Mouse (Mus musculus): ENCODE measurements around the gene Prpsap1. TPM values are rescaled to one million over a fixed set of nuclear protein-coding genes. Genes with fewer than 3 reads are reported as not detected.
"Not testable (repeated sequence)": the region's sequence is repeated elsewhere in the genome, so short reads cannot be mapped to it uniquely, and the experiment has no call there.

Gene Prpsap1
- polyA plus RNA-seq, 1 experiment from 2014 or later, result 198 TPM

- H3K36me3 ChIP-seq (ENCODE audit: control insufficient read depth, insufficient read depth, low read length), result peaks cover 29% of the 10 kb centered on the region
- not testable (repeated sequence) for ATAC-seq; H3K4me2 ChIP-seq (ENCODE audit: low read length); H3K9ac ChIP-seq (ENCODE audit: low read depth, low read length); H3K9me3 ChIP-seq (replicated peaks; ENCODE audit: control insufficient read depth, low read length, poor library complexity, severe bottlenecking); H3K27ac ChIP-seq (ENCODE audit: low read length); H3K27me3 ChIP-seq (ENCODE audit: control insufficient read depth, insufficient read depth, low read depth, low read length); H3K4me3 ChIP-seq (ENCODE audit: low read depth, low read length); H3K4me1 ChIP-seq (ENCODE audit: control insufficient read depth, insufficient read depth, low read length)
- 82% methylated on average over 3 of the region's 3 CpGs for WGBS
Measured at GRCm38 (mm10) chr11:116468338-116468737, 25.7 kb downstream of the Prpsap1 start.

- Histone ChIP-seq H3K4me1 (ENCODE audit: control insufficient read depth, insufficient read depth, low read length) (no peaks in the 10 kb centered on the region), H3K9me3 (replicated peaks; ENCODE audit: control insufficient read depth, low read length, poor library complexity, severe bottlenecking) (no peaks in the 10 kb centered on the region), H3K4me3 (ENCODE audit: low read depth, low read length) (no peak within 1 kb of the TSS), H3K27me3 (ENCODE audit: control insufficient read depth, insufficient read depth, low read depth, low read length) (no peaks in the 10 kb centered on the region), H3K36me3 (ENCODE audit: control insufficient read depth, insufficient read depth, low read length) (peaks cover 13% of the 10 kb centered on the region), H3K4me2 (ENCODE audit: low read length) (no peak within 1 kb of the TSS), H3K9ac (ENCODE audit: low read depth, low read length) (no peak within 1 kb of the TSS), H3K27ac (ENCODE audit: low read length) (no peak within 1 kb of the TSS)
- no peak for ATAC-seq
- WGBS, result 70% methylated on average over 20 of the region's 20 CpGs
Measured at GRCm38 (mm10) chr11:116466141-116466540, 27.9 kb downstream of the Prpsap1 start, which contains the start of gene Qrich2. Gene Qrich2 (minus strand): TSS chr11:116466241.

GRCm38 (mm10) chr11:116463833-116464232, 30.2 kb downstream of the Prpsap1 start:
- Histone ChIP-seq H3K27me3 (ENCODE audit: control insufficient read depth, insufficient read depth, low read depth, low read length) (no peaks in the 10 kb centered on the region), H3K9me3 (replicated peaks; ENCODE audit: control insufficient read depth, low read length, poor library complexity, severe bottlenecking) (no peaks in the 10 kb centered on the region), H3K9ac (ENCODE audit: low read depth, low read length) (no peak overlapping the region), H3K4me3 (ENCODE audit: low read depth, low read length) (no peak overlapping the region), H3K27ac (ENCODE audit: low read length) (no peak overlapping the region), H3K4me2 (ENCODE audit: low read length) (no peak overlapping the region), H3K36me3 (ENCODE audit: control insufficient read depth, insufficient read depth, low read length) (no peaks in the 10 kb centered on the region), H3K4me1 (ENCODE audit: control insufficient read depth, insufficient read depth, low read length) (no peaks in the 10 kb centered on the region)
- 9% methylated on average over 2 of the region's 2 CpGs for WGBS
- no peak for ATAC-seq

GRCm38 (mm10) chr11:116463338-116463737, 30.7 kb downstream of the Prpsap1 start:
- no peak overlapping the region for H3K9ac ChIP-seq (ENCODE audit: low read depth, low read length)
- no peaks in the 10 kb centered on the region for H3K36me3 ChIP-seq (ENCODE audit: control insufficient read depth, insufficient read depth, low read length)
- no peaks in the 10 kb centered on the region for H3K27me3 ChIP-seq (ENCODE audit: control insufficient read depth, insufficient read depth, low read depth, low read length)
- no peak for ATAC-seq
- H3K4me2 ChIP-seq (ENCODE audit: low read length), result no peak overlapping the region
- no peaks in the 10 kb centered on the region for H3K9me3 ChIP-seq (replicated peaks; ENCODE audit: control insufficient read depth, low read length, poor library complexity, severe bottlenecking)
- 58% methylated on average over 5 of the region's 5 CpGs for WGBS
- H3K4me3 ChIP-seq (ENCODE audit: low read depth, low read length), result no peak overlapping the region
- no peaks in the 10 kb centered on the region for H3K4me1 ChIP-seq (ENCODE audit: control insufficient read depth, insufficient read depth, low read length)
- no peak overlapping the region for H3K27ac ChIP-seq (ENCODE audit: low read length)

- Histone ChIP-seq H3K4me1 (ENCODE audit: control insufficient read depth, insufficient read depth, low read length) (no peaks in the 10 kb centered on the region), H3K9ac (ENCODE audit: low read depth, low read length) (no peak overlapping the region), H3K4me2 (ENCODE audit: low read length) (no peak overlapping the region), H3K27me3 (ENCODE audit: control insufficient read depth, insufficient read depth, low read depth, low read length) (no peaks in the 10 kb centered on the region), H3K36me3 (ENCODE audit: control insufficient read depth, insufficient read depth, low read length) (no peaks in the 10 kb centered on the region), H3K4me3 (ENCODE audit: low read depth, low read length) (no peak overlapping the region), H3K27ac (ENCODE audit: low read length) (no peak overlapping the region), H3K9me3 (replicated peaks; ENCODE audit: control insufficient read depth, low read length, poor library complexity, severe bottlenecking) (no peaks in the 10 kb centered on the region)
- no peak for ATAC-seq
- 54% methylated on average over 4 of the region's 4 CpGs for WGBS
Measured at GRCm38 (mm10) chr11:116459786-116460185, 34.2 kb downstream of the Prpsap1 start.

- Histone ChIP-seq H3K4me3 (ENCODE audit: low read depth, low read length) (no peak overlapping the region), H3K27ac (ENCODE audit: low read length) (no peak overlapping the region), H3K9me3 (replicated peaks; ENCODE audit: control insufficient read depth, low read length, poor library complexity, severe bottlenecking) (no peaks in the 10 kb centered on the region), H3K9ac (ENCODE audit: low read depth, low read length) (no peak overlapping the region), H3K36me3 (ENCODE audit: control insufficient read depth, insufficient read depth, low read length) (no peaks in the 10 kb centered on the region), H3K4me1 (ENCODE audit: control insufficient read depth, insufficient read depth, low read length) (no peaks in the 10 kb centered on the region), H3K27me3 (ENCODE audit: control insufficient read depth, insufficient read depth, low read depth, low read length) (no peaks in the 10 kb centered on the region), H3K4me2 (ENCODE audit: low read length) (no peak overlapping the region)
- ATAC-seq, result no peak
- WGBS, result 85% methylated on average over 8 of the region's 8 CpGs
Measured at GRCm38 (mm10) chr11:116456234-116456633, 37.8 kb downstream of the Prpsap1 start.

- Histone ChIP-seq H3K4me3 (ENCODE audit: low read depth, low read length) (no peak overlapping the region), H3K9ac (ENCODE audit: low read depth, low read length) (no peak overlapping the region), H3K4me1 (ENCODE audit: control insufficient read depth, insufficient read depth, low read length) (no peaks in the 10 kb centered on the region), H3K36me3 (ENCODE audit: control insufficient read depth, insufficient read depth, low read length) (no peaks in the 10 kb centered on the region), H3K27me3 (ENCODE audit: control insufficient read depth, insufficient read depth, low read depth, low read length) (no peaks in the 10 kb centered on the region), H3K4me2 (ENCODE audit: low read length) (no peak overlapping the region), H3K27ac (ENCODE audit: low read length) (no peak overlapping the region), H3K9me3 (replicated peaks; ENCODE audit: control insufficient read depth, low read length, poor library complexity, severe bottlenecking) (peaks cover 3% of the 10 kb centered on the region)
- WGBS, result 93% methylated on average over 10 of the region's 10 CpGs
- no peak for ATAC-seq
Measured at GRCm38 (mm10) chr11:116453889-116454288, 40.1 kb downstream of the Prpsap1 start.

- no peak for ATAC-seq
- H3K9me3 ChIP-seq (replicated peaks; ENCODE audit: control insufficient read depth, low read length, poor library complexity, severe bottlenecking), result peaks cover 3% of the 10 kb centered on the region
- no peak overlapping the region for H3K4me3 ChIP-seq (ENCODE audit: low read depth, low read length)
- no peak overlapping the region for H3K4me2 ChIP-seq (ENCODE audit: low read length)
- 0 out of 2 replicates have a peak, but pooled peaks cover 2% of the 10 kb centered on the region for H3K4me1 ChIP-seq (ENCODE audit: control insufficient read depth, insufficient read depth, low read length)
- no peak overlapping the region for H3K27ac ChIP-seq (ENCODE audit: low read length)
- peaks cover 13% of the 10 kb centered on the region for H3K27me3 ChIP-seq (ENCODE audit: control insufficient read depth, insufficient read depth, low read depth, low read length)
- WGBS, result 99% methylated on average over 3 of the region's 3 CpGs
- H3K9ac ChIP-seq (ENCODE audit: low read depth, low read length), result no peak overlapping the region
- no peaks in the 10 kb centered on the region for H3K36me3 ChIP-seq (ENCODE audit: control insufficient read depth, insufficient read depth, low read length)
Measured at GRCm38 (mm10) chr11:116449341-116449740, 44.7 kb downstream of the Prpsap1 start.

GRCm38 (mm10) chr11:116447822-116448221, 46.2 kb downstream of the Prpsap1 start:
- H3K9me3 ChIP-seq (replicated peaks; ENCODE audit: control insufficient read depth, low read length, poor library complexity, severe bottlenecking), result peaks cover 3% of the 10 kb centered on the region
- H3K9ac ChIP-seq (ENCODE audit: low read depth, low read length), result no peak overlapping the region
- no peaks in the 10 kb centered on the region for H3K36me3 ChIP-seq (ENCODE audit: control insufficient read depth, insufficient read depth, low read length)
- no peak overlapping the region for H3K4me2 ChIP-seq (ENCODE audit: low read length)
- peaks cover 13% of the 10 kb centered on the region for H3K27me3 ChIP-seq (ENCODE audit: control insufficient read depth, insufficient read depth, low read depth, low read length)
- WGBS, result 65% methylated on average over 5 of the region's 5 CpGs
- H3K4me3 ChIP-seq (ENCODE audit: low read depth, low read length), result no peak overlapping the region
- H3K27ac ChIP-seq (ENCODE audit: low read length), result no peak overlapping the region
- 0 out of 2 replicates have a peak, but pooled peaks cover 2% of the 10 kb centered on the region for H3K4me1 ChIP-seq (ENCODE audit: control insufficient read depth, insufficient read depth, low read length)
- ATAC-seq, result no peak

Measured in midbrain, embryonic 16.5 days (tissue).